Mouse (Mus musculus) B cell, adult 2 months (primary cell): ENCODE results near the gene Zfp148.
"Not testable (repeated sequence)": the region's sequence is repeated elsewhere in the genome, so short reads cannot be mapped to it uniquely, and the experiment has no call there.

ENCODE experiments used
- DNase-seq, 2 experiments: peaks; one replicate each; pipeline ENCODE4 v3.0.0; 2022

The Zfp148 gene

DNA sequence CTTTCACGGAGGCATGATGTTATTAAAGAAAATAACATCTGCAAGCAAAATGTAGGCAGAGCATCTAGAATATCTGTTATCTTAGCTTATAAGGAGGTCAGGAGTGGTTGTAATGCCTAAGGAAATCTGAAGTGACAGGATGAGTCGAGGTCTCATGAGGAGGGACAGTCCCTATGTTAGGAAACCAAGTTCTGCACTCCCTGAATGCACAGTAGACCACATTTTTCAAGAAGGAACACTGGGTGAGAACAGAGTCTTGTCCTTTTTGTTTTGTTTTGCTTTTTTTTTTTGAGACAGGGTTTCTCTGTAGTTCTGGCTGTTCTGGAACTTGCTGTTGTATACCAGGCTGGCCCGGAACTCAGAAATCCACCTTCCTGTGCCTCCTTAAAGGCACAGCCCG, 1.7 kb downstream of the Zfp148 start:
- no peak for DNase-seq

DNA sequence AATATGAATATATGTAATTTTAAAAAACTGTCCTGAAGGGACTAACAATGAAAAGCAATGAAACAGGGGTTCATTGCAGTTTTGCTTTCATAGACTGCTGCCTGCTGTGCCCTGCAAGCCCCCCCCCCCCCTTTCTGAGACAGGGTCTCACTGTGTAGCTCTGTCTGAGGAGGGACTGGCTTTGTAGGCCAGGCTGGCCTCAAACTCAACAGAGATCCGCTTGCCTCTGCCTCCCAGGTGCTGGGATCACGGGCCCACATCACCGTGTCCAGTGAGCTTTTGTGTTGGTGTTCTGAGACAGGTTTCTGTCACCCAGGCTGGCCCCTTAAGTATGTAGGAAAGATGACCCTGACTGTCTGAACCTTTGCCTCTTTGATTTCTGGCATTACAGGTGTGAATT, 2.9 kb downstream of the Zfp148 start:
- no peak for DNase-seq

DNA sequence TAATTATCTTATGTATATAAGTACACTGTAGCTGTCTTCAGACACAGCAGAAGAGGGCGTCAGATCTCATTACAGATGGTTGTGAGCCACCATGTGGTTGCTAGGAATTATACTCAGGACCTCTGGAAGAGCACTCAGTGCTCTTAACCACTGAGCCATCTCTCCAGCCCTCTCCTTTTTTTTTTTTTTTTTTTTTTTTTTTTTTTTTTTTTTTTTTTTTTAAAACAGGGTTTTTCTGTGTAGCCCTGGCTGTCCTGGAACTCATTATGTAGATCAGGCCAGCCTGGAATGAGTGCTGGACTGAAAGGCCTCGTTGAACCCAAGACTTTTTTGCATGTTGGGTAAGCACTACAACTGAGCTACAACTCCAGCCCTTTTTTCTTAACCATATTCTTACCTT, 3.4 kb downstream of the Zfp148 start:
- DNase-seq = not testable (repeated sequence)

DNA sequence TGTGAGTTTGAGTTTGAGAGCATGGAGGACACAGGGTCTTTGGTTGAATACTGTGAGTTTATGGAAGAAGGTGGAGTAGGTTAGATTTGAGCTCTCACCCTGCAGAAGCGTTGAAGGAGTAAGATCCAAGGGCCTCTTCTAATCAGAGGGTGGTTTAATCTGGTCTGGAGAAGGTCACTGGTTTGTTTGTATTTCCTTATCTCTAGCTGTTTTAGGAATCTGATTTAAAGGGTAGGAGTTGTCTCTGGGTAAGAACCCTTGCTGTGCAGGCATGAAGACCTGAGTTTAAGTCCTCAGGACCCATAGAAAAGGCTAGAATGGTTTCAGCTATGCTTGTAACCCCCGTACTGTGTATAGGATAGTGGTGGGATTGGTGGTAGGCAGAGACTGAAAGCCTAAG, 6.4 kb downstream of the Zfp148 start:
- no peak for DNase-seq

DNA sequence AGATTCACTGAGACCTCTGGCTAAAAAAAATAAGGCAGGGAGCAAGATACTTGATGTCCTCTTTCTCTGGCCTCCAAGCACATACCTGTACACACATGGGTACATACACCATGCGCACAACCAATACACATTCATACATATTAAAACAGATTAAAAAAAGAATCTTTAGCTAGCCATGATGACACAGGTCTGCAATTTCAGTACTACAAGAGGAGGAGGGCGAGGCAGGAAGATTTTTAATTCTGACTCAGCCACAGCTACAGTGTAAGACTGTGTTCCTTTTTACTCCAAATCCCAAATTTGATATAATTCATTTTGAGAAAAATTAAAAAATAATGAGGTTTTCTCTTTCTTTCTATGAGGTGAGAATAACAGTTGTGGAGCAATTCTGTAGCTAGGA, 6.8 kb downstream of the Zfp148 start:
- DNase-seq = no peak

DNA sequence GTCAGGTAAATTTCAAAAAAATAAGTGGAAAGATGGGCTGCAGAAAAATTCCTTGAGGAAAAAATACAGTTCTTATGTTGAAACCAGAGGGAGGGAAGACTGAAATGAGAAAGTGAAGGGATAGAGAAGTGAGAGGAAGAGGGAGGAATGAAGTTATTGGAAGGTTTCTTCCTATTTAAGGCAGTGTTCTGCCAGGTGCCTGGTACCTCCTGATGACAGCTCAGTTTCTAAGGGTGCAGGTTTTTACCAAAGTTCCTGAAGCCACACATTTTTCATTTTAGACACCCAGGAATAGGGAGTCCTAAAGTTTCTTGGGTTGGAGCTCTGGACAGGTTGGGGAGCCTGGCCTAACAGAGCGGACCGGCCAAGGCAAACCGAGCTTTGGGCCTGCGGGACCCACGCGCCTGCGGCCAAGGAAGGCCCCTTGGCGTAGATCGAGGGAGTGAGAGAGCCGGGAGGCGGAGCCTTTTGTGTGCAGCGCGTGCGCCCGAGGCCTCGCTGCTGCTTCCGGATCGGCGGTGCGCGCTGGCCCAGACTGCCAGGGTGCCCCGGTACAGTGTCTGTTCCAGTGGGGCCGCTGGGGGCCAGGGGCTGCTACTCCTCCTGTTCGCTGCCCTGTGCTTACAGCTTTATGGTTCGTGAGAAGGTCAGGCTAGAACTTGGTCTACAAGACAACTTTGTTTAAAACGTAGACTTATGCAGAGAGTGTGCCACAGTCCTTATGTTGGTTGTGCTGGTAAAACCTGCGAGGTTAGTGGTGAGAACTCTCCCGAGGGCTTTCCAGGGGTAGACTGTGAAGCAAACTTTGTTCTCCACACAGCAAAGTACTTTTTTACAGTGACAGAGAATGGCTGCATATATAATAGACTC, 19.5 kb downstream of the Zfp148 start:
- peak; percentile 80 to 81 for DNase-seq

DNA sequence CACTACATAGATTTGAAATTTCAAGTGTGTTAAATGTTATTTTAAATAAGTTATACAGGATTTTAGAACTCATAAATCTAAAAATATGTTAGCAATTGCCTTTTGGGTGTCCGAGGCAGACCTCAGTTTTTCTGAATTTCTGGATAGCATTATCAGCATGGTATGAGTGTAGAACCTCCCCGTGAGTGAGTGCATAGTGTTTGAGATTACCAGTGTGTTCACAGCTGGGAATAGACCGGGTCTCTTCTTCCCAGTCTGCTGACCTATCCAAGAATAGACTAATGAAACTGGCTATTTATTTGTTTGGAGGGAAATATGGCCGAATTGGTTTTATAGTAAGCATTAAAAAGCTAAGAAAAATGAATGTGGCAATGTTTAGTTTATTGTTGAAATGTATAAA, 20.3 kb downstream of the Zfp148 start:
- DNase-seq = no peak

DNA sequence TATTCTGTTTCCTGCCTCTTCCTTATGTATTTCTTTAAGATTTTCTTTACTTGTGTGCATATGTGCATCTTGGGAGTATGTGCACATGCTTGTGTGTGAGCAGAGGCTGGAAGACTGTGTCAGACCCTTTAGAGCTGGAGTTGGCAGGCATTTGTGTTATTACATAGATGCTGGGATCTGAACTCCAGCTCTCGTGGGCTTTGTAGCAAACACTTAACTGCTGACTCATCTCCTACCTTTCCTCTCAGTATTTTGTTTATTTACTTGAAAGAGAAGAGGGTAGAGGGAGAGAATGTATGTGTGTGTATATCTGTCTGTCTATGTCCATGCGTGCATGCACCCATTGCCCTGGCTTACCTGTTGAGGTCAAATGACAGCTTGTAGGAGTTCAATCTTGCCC, 22.6 kb downstream of the Zfp148 start:
- no peak for DNase-seq

DNA sequence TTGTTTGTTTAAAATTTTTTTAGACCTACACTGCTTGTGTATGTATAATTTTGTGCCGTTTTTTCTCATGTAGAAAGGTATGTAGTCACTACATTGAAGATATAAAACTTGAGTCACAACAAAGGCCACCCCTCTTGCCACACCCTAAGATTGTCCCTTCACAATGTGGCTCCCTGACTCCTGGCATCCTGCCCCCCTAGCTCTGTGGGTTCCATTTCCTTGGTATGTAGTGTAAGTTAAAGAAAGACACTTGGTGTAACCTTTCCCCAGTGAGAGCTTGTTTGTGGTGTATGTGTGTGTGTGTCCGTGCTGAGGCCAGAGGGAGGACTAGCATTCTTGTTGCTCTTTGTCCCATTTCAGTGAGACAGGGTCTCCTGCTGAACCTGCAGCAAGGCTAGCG, 23.4 kb downstream of the Zfp148 start:
- no peak for DNase-seq

DNA sequence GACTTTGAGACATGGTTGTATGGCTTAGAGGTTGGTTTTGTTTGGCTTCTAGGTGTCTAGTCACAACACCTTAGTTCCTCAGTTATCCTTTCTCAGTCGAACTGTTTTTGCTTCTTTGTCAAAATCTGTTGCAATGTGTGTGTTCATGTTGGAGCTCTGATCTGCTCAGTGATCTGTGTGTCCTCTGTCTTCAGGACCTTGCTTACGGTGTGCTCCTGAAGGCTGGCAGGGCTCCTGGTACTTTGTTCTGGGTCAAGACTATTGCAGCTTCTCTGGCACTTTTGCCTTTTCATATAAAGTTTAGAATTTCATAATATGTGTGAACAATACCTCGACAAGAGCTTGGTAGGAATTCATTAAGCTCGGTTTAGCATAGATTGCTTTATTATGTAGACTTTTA, 24.9 kb downstream of the Zfp148 start:
- no peak for DNase-seq

DNA sequence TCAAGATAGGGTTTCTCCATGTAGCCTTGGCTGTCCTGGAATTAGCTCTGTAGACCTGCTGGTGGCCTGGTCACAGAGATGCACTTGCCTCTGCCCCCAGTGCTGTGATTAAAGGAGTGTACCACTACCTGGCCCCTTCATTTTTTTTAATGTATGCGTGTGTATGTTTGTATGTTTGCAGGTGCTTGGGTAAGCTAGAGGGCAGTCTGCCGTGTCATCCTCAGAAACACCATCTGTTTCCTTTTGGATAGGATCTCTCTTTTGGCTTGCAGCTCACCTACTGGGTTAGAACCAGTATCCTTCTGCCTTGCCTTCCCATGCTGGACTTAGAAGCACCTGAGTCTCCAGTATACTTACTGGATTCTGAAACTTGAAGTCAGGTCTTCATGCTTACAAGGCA, 29.5 kb downstream of the Zfp148 start:
- no peak for DNase-seq

DNA sequence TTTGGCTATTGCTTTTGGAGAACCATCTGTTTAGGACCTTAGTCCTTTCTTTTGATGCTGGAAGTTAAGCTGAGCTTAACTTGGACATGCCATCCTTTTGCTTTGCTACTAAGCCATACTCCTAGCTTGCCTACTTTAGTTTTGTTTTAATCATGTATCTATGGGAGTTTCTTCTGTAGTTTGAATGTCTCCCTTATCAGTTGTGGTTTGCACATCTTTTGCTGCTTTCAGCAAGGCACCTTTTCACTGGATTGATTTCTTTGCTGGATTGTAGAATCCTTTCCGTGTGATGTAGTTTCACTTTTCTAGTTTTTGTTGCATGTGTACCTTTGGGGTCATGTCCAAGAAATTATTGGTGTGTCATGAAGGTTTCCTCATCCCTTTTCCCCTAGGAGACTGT, 30.0 kb downstream of the Zfp148 start:
- no peak for DNase-seq

DNA sequence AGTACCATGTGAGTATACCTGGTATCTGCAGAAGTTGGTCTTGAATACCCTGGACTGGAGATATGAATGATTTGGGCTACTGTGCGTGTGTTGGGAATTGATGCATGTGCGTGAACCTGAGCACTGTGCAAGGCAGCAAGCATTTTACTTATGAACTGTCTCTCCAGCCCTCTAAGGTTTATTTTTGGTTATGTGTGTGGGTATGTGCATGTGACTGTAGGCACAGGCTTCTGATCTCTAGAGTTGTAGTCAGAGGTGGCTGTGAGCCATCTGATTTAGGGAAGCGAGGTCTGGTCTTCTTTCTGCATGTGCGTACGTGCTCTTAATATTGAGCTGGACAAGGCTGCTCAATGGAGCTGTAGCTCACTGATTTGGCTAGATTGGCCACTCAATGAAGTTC, 33.6 kb downstream of the Zfp148 start:
- no peak for DNase-seq

DNA sequence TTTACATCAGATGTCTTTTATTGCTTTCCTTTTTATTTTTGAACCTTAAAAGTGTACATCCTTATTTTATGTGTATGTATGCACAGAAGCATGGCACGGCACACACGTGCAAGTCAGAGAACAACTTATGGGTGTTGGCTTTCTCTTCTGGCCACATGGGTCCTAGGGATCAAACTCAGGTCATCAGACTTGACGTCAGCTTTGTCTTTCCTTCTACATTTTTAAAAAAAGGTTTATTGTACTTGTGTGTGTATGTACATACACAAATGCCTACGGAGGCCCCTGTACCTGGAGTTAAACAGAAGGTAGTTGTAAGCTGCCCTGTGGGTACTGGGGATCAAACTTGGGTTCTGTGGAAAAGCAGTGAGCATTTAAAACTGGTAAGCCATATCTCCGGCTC, 35.0 kb downstream of the Zfp148 start:
- DNase-seq = no peak

DNA sequence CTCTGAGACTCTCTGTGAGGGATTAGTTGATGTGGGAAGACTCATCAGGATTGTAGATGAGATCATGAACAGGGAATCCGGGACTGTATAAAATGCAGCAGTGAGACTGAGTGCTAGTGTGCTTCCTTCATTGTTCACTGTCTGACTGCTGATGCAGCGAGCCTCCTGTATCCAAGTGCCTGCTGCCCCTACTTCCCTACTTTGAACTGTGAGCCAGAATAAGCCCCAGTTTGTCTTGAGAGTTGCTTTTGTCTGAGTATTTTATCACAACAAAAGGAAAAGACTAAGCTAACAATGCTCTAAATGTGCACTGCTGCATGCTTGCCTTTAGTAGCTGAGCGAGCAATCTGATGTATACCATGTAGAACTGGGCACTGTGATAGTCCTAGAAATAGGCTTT, 47.7 kb downstream of the Zfp148 start:
- DNase-seq = no peak

DNA sequence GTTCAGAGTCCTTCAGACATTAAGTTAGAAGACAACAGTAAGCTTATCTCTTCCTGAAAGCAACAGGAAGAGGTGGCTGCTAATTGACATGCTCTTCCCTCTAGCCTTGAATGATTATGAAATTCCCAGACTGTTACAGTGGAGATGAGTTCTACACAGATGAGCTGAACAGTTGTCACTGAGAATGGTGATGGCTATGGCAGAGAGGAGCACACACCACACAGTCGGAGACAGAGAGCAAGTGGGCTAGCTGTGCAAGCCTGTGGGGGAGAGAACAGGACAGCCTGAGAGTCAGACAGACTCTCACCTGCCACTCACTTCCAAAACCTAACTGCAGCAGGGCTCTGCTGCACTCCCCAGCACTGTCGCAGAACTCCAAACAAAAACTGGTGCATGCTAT, 51.0 kb downstream of the Zfp148 start:
- DNase-seq = no peak

DNA sequence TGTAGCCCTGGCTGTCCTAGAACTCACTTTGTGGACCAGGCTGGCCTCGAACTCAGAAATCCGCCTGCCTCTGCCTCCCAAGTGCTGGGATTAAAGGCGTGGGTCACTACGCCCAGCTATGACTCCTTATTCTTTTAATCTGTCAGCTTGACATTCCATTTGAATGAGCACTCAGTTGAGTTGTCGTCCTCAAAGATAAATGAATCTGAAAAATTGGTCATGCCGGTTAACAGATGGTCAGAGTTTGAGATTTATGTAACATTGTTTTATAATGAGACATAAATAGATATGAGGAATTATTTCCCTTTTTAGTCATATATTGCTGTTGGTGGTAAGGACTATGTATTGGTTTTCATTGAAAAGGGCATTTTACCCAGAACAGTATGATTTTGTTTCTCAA, 60.4 kb downstream of the Zfp148 start:
- DNase-seq = no peak

DNA sequence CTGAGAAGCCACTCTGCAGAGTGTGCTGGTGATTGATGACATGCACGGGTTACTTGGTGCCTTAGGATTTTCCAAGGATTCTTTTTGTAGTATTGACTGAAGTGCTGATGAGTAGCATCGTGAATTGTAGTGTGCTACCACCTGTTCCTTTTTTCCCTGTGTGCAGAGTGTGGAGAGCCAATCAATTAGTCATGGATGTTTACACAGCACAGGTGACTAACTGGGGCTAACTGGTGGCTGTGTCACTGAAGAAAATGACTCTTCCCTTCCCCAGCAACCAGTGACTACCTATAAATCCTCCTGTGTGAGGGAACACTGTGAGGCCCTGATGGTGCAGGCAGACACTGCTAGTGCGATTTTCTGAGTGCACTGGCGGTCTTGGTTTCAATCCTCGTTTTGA, 66.2 kb downstream of the Zfp148 start:
- DNase-seq = no peak

DNA sequence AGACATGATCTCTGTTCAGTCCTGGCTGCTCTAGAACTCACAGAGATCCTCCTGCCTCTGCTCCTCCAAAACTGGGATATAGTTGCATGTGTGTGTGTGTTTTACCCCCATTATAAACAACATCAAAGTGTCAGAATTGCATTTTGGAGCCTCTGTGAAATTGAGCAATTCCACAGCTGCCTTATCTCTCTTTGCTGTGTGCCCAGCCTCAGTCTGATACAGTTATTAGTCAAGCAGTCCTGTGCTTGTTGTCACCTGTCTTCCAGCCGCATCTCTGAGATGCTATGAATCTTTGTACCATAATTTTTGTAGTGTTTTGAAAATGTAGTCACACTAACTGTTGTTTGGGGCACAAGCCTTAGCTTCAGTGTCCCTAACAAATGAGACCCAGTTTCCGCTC, 73.2 kb downstream of the Zfp148 start:
- DNase-seq = no peak

DNA sequence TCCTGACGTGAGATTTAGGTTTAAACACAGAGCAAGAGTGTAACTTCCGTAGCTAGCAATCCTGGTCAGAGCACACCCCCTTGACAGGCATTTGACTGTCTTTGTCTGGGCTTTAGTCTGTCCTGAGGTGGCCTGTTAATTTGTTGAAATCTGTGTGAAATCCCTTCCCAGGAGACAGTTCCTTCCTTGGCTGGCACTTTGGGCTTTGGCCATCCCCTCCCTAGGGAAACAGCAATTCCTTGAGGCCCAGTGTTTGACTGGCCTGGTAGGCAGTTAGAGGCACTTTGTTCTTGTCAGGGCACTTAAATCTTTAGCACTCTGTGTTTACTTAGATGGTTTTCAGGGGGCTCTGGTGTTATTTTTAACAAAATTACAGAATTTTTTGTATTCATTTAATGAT, 73.7 kb downstream of the Zfp148 start:
- no peak for DNase-seq

DNA sequence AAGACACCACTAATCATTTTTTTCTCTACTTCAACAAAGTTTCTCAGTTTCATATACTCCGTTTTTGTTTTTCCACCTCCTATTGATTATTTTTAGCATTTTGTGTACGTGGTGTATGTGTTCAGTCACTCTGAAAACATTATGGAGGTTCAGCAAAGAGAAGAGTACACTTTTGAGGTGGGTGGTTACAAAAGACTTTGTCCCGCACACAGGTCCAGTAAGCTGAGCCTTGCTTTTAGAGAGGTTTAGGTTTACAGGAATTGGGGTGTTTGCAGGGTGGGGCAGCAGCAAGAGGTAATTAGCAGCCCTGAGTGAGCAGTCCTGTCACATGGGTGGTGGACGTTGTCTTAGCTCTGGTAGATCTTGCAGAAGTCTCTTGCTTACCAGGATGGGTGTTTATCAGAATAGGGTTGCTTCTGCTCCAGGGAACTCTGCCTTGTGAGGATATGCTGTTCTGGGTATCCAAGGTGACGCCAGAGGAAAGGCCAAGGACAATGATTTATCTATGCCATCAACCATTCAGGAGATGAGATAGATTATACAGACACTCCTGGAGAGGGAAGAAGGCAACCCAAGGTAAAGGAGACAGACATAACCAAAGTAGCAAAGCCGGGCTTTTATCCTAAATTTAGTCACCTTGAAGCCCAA, 74.8 kb downstream of the Zfp148 start:
- no peak for DNase-seq

DNA sequence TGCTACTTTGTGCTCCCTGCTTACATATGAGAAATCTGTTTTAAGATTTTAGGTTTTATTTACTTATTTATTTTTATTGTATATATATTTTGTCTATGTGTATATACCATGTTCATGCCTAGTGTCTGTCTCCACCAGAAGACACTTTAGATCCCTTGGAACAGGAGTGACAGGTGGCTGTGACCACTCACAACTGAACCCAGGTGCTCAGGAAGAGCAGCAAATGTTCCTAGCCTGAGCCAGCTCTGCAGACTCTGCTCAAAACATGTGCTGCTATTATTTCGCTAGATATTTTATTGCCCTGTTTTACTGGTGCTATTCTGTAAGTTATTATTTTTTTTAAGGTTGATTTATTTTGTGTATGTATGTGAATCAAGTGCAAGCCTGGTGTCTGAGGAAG, 78.5 kb downstream of the Zfp148 start:
- DNase-seq = no peak

DNA sequence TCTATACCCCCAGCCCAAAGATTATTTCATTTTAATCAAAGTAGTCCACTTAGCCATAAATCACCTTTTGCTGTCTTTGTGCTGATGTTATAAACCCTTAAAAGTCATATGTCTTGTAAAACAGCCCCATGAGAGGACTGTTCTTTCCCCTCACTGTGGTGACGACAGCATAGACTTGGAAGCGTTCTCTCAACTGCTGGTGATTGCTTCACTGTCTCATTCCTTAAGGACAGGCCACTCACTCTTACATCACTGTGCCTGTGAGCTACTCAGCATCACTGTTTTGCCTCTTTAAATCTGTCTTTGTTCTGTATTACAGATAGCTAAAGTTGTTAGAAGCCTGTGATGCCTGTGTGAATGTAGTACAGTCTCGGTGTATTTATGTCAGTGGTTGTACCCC, 80.8 kb downstream of the Zfp148 start:
- DNase-seq = no peak

DNA sequence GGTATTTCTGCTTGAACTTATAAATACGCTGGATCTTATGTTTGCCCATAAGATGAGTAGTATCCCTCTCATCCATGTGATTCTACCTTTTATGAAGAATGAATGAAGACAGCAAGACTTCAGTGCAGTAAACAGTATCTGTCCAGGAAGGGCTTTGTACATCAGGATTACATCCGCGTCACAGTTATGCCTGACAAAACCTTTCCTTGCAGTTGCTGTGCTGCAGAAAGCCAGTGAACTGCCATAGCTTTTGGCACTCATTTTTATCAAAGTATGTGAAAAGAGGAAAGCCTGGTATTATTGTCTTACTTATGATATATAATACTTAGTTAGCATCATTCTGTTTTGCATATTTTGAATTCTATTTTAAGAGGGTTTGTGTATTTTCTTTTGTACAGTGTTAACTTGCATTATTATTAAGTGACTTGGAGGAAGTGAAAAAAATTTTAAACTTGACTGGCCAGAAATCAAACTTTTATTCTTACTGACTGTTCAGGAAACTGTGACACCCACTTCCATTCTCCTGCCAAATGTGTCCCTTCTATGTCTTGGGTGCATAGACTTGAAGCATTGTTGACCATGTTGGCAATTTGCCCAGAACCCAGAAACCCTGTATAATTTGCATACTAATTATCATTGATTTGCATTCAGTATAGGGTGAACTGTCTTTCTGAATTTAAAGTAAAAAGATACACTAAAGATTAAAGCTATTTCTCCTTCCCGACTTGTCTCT, 84.0 kb downstream of the Zfp148 start:
- DNase-seq = peak; percentile 27 to 36
